Mouse (Mus musculus) WW6 (cell line): ENCODE data around the gene Ube2l6.

Source experiments
- DNase-seq: peaks from one replicate; pipeline ENCODE4 v3.0.0-alpha.2; 2013; ENCODE audit warnings: low read depth, low spot score

Gene Ube2l6

DNA sequence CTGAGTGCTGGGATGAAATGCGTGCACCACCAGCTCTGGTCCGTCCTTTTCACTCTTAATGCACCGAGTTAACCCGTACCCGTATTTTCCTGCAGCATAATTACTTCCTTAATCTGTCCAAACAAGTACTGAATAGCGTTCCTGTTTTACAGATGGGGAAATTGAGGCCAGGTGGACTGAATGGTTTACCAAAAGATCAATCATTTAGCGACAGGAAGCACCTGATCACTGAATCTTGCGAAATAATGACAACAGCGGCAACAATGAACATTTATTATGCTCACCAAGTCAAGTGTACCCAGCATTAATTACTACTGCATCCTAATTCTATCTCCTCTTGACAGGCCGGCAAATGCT is 39.9 kb downstream of the Ube2l6 start, which contains the start of gene Slc43a1:
Gene Slc43a1, plus strand, starts transcription at position 258 of the 357 bp plus-strand sequence.
- DNase-seq, result no peak

DNA sequence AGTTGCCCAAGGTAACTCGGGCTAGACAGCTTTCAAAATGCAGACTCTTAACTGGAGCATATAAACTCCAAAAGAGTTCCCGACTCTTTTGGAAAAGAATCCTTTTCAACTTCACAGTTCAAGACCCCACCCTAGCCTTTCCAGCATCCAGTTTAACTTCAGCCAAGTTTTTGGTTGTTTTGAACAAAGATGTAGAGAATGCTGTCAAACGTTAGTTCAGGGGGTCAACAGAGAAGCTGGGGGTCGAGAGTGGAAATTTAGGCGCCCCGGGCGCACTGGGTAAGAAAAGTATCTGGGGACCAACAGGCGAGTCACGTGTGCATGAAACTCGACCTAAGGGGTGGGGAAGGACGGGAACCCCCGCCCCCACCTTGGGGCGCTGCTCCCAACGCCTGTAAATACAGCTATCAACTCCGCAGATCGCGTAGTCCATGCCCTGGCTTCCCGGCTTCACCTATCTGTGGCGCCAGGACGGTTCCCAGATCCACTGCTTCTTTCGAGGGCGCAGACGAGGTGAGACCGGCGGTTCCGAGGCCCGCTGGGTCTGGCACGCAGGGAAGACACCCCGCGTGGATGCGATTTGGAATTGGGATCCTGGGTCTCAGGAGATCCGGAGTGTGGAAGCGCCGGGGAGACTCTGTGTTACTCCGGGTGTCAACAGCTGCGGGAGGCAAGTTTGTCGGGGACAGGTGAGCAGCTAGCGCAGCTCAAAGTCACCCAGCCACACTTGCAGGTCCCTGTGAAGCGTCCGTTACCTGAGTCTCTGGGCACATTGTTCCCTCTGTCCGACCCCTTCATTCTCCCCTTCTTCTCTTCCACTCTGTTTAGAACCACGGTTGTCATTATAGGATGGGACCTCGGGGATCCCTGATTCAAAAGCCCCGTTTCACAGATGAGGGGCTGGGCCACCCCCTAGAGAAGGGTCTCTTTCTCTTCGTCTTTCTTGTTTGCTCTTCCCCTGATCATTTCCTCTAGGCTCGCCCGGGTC is 40.7 kb downstream of the Ube2l6 start:
- DNase-seq, result no peak

DNA sequence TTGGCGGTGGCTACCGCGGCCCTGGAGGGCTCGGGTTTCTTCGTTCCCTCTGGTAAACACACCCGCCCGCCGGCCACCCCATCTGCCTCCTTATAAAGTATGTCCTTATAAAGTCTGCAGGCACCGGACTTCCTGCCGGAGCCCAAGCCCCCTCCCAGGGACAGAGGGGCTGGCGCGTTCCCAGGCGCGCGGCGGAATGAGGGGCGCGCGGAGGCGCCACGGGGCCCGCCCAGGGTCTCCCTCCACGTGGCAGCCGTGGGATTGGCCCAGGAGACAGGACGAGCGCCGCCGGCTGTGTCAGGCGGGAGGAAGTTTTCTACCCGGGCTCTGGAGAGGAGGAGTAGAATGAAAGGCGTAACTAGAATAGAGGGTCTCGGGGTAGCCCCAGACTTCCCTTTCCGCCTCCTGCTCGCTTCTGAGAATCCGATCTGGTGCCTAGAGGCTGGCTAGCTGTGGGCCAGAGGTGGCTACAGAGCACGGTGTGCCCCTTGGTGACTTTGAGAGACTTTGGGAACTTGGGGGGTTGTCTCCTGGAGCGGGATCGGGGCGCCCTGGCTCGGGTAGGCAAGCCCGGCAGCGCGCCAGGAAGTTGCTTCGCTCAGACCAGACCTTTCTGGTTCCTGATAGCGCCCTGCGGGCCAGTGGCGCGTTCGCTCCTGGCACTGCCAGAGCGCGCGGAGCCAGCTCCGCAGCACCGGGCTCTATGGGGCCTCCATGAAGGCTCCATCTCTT is 41.6 kb downstream of the Ube2l6 start:
- DNase-seq, result no peak

DNA sequence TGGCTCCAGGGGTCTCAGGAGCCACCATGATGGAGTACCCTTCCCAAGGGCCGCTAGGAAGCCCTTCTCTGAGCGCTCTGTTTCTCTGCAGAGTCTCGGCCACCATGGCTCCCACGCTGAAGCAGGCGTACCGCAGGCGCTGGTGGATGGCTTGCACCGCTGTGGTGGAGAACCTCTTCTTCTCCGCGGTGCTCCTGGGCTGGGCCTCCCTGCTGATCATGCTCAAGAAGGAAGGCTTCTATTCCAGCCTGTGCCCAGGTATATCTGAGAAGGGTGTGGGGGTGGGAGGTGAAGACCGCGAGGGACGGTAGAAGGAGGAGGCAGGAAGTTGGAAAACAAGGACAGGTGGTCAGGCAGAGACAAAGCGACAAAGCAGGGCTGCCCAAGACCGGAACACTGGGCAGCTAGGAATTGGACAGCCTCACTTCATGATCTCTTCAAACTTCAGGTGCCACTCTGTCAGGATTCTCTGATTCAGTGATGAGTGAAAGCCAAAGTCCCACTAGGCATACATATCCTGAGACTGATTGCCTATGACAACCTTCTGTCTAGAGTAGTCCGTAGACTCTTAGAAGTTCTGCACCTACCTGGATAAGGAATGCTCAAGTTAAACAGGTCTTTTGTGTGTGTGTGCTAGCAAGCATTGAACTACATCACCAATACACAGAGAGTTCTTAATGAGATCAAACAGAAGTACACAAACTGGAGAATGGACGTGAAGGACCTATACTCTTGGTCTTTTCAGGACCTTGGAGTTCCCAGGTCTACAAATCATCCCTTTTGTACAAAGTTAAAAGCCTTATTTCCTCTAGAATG is 42.3 kb downstream of the Ube2l6 start:
- DNase-seq, result no peak

DNA sequence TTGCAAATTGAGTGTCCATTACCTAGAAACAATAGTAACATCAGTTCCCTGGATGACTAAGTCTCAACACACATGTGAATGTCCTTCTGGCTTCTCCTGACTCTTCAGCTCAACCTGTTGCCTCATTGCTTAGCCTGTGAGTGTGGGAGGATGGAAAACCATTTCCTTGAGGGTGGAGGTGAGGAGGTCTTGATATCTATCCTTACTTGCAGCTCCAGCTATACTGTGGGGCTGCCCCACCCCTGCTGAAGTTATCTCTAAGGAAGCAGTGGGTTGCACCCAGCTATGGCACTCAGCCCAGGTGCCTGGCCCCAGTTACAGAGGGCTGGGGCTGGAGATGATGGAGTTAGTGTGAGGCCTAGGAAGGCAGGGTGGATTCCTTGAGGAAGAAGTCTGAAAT is 43.3 kb downstream of the Ube2l6 start:
- DNase-seq, result no peak

DNA sequence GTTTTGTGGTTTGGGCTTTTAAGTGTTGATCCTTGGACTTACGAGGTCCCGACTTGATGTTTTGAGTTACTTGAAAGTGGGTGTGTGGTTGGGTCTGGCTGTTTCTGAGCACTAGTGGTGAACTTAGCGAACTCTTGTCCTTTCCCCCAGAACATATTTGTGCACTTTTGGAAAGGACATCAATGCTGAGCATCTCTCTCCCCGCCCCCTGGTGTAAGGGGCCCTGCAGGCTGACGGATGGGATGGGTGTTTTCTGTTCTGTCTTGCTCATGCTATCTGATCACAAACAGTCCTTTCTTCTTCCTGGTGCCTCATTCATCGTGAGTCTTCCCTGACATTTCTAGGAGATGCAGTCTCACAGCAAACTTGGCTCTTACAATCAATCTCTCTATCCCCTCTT is 45.0 kb downstream of the Ube2l6 start:
- no peak for DNase-seq

DNA sequence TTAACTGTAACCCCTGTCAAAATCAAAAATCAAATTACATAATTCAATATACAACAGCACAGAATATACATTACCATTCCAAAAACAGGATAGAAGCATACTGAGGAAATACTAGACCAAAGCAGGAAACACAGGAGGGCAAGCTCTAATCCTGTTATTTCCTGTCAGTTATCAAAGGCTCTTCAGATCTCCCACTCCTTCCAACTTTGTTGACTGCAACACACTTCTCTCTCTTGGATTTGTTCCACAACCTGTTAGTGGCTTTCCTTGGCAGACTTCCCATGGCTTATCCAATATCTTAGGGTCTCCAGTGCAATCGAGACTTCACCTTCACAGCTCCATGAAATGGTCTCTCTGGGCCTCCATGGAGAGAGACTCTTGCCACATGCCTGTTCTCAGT is 46.6 kb downstream of the Ube2l6 start:
- DNase-seq, result no peak

DNA sequence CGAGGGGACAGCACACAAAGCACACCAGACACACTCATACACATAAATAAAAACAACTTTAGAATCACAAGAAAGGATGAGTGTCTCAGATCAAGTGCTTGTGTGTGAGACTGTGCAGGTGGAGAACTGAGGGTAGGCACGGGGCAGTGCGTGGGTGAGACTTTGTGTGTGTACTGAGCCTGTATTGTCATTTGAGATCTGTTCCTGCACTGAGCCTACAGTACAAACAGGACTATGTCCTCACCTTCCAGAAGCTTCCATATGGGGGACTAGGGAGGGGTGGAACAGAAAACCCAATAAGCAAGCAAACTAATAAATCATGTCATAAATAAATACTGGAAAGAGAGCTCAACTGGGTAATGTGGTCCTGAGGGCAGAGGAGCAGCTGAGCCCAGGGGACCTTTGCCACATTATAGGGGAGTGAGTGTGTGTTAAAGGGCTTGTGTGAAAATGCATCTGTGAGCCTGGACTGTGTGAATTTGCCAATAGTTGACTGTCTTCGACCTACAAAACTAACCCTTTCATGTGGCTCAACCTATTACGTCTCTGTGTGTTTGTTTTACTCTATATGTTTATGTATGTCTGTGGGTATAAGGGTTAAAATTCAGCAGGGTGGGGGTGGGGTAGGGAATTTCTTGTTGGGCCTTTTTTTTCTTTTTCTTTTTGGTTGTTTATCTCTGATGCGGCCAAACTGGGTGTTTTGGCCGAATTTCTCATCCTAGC is 51.9 kb downstream of the Ube2l6 start:
- no peak for DNase-seq

DNA sequence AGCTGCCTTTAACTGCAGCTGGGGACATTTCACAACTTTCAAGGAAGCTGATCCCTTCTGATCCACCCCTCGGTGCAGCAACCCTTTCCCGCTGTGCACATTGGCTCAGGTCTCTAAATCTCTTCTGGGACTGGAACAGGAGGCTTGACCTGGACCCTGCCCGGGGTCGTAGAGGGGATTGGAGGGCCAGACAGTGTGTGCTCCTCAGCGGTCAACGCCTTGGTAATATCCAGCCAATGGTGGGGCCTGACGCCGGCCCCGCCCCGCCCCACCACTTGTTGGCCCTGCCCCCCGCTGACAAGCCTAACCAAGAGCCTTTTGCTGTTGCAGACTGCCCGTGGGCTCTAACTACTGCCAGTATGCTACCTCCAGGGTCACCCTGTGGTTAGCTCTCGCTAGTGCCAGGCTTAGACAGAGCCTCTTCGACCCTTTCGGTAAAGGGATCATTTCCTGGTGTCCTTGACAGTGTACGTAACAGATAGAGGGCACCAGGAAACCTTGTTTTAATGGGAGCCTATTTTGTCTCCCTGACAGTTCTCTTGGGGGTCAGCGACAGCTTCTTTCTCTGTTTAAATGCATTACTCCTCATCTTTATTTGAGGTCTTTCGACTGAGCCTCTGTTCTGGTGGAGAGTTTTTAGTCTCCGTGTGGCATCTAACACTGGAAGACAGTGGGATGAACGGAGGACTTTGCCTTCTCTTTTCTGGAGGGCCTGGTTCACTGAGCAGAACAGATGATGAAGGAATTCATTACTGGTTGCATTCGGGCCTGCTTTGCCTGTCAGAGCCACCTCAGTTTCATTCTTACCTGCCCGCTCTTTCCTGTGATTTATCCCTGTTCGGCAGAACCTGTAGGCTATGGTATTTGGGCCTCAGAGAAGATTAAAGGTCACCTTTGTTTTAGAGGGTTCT is 52.8 kb downstream of the Ube2l6 start:
- DNase-seq, result no peak

DNA sequence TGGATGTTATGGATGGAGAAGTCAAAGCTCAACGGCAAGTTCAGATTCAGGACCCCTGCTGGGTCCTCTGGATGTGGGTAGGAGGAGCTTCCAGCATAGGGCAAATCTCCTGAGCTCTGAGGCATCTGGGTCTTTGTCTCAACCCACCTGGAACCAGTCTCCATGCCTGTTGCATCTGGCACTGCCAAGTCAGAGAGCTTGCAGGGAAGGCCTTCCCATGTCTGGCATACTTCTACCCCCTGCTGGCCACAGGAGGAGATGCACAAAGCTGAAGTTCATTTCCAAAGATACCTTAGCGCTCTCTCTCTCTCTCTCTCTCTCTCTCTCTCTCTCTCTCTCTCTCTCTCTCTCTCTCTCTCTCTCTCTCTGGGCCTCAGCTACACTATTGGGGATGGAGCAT is 57.1 kb downstream of the Ube2l6 start:
- no peak for DNase-seq

DNA sequence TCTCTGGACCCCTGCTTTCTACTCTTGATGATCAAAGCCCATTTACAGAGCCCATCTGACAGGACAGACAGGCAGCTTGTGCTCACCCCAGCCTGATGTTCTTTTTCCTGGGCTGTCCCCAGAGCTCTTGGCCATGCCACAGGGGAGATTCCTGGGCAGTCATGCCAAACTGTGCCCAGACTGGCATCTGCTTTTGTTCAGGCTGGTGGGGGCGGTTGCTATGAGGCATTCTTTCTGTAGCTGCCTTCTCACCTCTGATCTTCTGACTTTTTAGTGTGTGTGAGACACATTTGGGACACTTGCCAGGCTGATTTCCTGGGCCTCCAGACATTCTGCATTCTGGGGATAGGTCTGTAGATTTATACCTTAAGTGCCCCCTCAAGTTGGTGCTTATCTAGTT is 59.9 kb downstream of the Ube2l6 start:
- no peak for DNase-seq
